Mouse (Mus musculus) heart, postnatal 36 days (tissue): ENCODE measurements around the gene Rps6kl1. TPM values are rescaled to one million over a fixed set of nuclear protein-coding genes. Genes with fewer than 3 reads are reported as not detected.

Experiments used
- DNase-seq, 2 experiments: peaks; one replicate each; pipeline ENCODE4 v3.0.0; 2021 to 2022
- intact Hi-C: fragments of 180-260 bp; cut with DNase I; formaldehyde crosslinking; loops from one replicate; pipeline ENCODE4 v1.15.1; 2025
- total RNA-seq, 2 experiments: library from RNA; stranded (reverse); gene quantifications; 2 replicates each; pipeline ENCODE4 v1.2.3; 2021

Rps6kl1 gene
- total RNA-seq, 2 experiments from 2014 or later, result 3.6 to 3.9 TPM

DNA sequence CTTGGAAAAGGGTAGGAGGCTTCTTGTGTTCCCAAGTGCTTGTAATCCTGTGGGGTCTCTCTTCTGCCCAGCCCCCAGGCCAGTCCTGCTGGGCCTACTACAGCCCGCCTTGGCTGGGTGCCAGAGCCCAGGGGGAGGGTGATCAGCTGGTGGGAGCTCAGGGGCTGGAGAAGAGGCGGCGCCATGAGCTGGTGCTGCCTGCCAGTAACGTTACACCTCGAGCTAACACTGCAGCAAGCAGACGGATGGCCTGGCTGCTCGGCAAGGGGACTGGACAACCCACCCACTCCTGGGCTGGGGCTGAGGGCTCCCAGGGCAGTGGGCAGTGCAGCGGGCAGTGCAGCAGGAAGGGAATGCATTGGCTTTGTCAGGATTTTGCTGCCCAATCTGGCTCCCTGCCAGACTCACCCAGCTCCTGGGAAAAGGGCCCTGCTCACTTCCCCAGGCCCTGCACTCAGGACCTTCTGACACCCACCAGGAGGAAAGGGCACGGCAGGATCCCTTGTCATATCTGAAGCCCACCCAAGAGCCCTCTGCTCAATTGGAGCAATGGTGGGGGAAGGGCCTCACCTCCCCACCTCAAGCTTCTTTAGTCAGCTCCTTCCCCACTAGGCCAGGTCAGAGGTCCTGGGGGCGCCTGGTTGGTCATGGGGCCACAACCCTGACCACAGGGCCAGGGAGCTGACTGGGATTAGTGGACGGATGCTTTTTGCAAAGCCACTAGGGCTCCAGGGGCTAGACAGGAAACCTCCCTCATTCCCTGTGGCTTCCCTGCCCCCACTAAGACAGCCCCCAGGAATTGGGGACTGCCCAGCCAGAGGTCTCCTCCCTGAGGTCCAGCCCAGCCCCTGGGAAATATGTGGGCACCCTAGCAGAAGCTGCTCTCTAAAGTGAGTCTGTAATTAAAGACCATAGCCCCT, 25.1 kb upstream of the Rps6kl1 start:
- intact Hi-C loops, result no loop called here
- no peak for DNase-seq

DNA sequence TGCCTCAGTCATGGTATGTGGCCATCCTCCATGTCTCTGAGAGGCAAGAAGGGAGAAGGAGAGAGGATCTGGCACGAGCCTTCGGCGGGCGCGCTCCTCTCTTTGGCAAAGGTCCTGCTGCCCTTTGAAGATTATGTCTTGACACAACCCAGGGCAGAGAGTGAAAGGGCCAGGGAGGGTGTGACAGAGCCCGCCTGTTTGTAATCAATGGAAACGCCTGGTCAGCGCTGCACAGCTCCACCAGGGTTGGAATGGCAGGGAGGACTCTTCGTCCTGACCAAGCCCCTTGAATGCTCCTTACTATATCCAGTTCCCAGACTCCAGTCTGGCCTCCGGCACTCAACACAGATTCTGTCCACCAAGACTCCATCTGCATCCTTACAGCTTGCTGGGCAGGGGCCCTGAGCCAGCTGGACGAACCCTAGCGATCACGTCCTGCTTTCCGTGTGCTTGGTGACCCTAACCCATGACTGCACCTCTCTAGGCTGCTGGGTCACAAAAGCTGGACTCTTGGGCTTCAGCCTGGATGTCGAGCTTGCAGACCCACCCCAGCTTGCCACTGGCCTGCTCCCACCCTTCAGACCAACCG, 24.1 kb upstream of the Rps6kl1 start:
- no peak for DNase-seq
- intact Hi-C loops, result no loop called here

DNA sequence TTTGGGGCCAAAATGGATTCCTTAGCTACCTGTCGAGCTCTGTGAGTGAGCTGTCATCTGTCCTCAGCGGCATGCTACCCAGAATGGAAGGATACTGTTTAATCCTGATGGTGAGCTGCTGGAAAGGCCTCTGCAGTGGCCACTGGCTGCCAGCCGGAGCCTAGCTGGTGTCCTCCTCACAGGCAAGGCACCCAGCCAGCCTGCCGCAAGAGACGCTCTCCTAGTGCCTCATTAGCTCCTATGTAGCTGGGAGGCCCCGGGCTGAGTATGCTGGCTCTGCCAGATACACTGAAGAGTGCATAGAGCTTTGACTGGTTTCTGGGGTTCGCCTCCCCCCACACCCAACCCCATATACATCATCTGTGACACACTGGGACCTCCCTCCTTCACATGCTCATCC, 23.0 kb upstream of the Rps6kl1 start:
- no peak for DNase-seq
- intact Hi-C loops, result loop anchor here (5.0 kb wide), 1 partner anchor 113 kb away; the partner anchor contains the start of genes Acyp1 and Zc2hc1c

DNA sequence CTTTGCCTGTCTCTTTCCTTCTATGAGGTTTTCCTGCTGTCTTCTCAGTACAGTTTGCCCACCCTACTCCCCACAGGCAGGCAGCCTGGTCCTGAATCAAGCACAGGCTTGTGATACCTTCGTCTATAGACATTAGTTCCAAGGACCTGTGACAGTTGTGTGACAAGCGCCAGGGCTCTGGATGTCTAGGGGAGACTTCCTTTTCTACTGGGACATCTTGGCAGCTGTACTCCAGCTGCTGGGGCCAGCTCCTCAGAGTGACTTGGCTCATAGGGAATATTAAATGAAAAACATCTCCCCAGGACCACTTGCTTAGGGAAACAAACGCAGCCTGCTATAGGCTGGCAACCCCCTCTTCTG, 19.9 kb upstream of the Rps6kl1 start:
- DNase-seq, result no peak
- intact Hi-C loops, result loop anchor here (2.0 to 5.0 kb wide), 2 partner anchors 48 to 116 kb away; partner anchors contain the start of genes Acyp1, Eif2b2 and Zc2hc1c

DNA sequence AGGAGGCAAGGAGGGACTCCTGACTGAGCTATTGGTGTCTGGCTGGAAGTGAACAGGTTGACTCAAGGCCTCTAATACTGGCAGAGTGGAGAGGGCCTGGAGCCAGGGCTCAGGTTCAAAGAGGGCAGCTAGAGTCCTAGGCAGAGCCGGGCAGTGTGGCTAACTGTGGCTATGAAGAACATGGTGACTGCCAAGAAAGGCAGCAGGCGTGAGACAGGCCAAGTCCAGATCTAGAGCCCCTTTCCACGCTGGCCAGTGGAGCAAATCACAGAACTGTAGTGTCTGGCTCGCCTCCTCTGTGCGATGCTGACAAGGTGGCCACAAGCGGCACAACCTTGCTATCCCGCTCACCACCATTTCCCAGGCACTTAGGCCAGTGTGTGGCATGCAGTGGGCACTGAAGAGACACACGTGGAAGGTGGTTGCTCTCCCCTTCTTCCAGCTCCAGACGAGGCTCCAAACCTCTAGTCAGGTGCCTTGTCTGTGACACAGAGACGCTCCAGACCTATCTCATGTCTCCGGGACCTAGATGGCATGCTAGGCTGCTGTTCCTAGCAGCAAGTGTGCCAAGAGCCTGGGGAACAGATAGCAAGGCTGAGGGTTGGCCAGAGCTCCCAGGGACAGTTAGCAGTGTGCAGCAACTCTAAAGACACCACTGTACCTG, 19.4 kb upstream of the Rps6kl1 start:
- intact Hi-C loops, result loop anchor here (2.0 to 5.0 kb wide), 2 partner anchors 48 to 117 kb away; partner anchors contain the start of genes Acyp1, Eif2b2 and Zc2hc1c
- peak in 1 of 2 experiments; percentile 52 for DNase-seq

DNA sequence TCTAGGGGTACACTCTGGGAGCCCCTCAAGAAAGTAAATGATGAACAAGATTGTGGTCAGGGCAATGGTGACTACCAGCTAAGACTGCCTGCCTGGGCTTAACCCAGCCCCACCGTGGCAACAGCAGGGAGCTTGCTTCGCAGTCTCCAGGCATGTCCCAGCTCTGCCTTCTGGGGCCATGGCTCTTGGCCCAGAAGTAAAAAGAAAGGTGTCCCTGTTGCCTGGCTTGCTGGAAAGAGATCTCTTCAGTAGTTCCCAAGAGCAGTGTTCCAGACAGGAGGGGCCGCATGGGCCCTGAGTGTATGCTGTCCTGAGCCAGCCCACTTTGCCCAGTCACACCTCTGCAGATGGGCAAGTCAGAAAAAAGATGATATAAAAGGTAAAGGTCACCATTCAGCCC, 18.8 kb upstream of the Rps6kl1 start:
- intact Hi-C loops, result loop anchor here (1.0 to 5.0 kb wide), 4 partner anchors 23 to 135 kb away; partner anchors contain the start of genes Acyp1, Eif2b2 and Zc2hc1c
- DNase-seq, result no peak

GRCm38 (mm10) chr12:85169117-85169858, 18.2 kb upstream of the Rps6kl1 start:
- DNase-seq, result peak; percentile 89 to 94
- intact Hi-C loops, result loop anchor here (1.0 to 2.0 kb wide), 2 partner anchors 22 to 136 kb away; no protein-coding TSS in a partner anchor

DNA sequence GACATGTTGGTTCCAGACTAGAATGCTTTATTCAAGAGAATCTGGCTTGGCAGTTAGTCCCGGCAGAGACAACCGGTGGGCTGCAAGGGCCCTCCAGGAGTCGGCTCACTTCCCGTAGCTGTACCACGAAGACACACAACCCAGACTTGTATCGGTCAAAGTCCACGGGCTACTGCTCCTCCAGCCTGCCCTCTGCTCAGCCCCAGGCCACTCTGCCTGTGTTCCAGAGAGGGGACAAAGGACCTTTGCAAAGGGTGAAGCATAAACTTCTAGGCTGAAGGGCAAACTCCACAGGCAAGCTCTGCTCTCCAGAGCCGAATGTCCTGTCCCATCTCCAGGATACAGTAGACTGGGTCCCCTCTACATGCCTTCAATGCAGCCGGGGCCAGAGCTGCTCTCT, 15.6 kb upstream of the Rps6kl1 start:
- no peak for DNase-seq
- intact Hi-C loops, result no loop called here

DNA sequence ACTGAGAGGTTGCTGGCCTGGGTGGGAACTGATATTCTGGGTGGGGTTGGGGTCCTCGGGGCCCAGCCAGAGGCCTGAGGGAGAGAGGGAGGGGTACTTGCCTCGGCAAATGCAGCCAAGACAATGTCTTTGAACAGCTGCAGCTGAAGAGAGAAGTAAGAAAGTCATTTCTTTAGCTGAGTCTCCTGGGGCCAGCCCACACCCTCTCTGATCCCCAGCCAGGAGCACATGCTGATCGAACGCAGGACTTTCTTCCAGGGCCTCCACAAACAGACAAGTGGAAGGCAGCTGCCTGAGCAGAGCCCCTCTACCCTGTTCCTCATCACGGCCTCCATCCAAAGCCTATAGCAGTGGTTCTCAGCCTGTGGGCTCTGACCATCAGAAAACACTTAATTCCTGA, 13.9 kb upstream of the Rps6kl1 start:
- intact Hi-C loops, result no loop called here
- peak; percentile 55 to 64 for DNase-seq

DNA sequence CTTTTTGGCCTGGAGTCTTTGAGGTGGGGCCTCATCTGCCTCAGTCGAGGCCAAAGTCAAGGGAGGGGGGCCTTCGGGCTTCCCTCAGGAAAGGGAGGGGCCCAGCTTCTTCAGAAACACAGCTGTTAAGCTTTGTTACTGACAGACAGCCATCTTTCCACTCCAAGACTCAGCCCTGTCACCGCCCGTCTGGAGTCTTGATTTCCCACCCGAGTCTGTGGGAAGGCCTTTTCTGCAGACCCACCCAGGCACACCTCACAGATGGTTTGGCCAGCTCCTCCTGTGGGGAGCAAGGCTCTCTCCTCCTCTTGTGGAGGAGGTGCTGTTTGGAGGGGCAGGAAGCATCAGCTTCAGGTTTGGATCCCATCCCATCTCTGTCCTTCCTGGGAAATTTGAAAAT, 8.5 kb upstream of the Rps6kl1 start:
- intact Hi-C loops, result no loop called here
- peak; percentile 46 to 72 for DNase-seq

- intact Hi-C loops, result no loop called here
- DNase-seq, result no peak
Observed at GRCm38 (mm10) chr12:85158801-85159200, 7.7 kb upstream of the Rps6kl1 start.

- no peak for DNase-seq
- intact Hi-C loops, result no loop called here
Observed at GRCm38 (mm10) chr12:85157797-85158460, 6.9 kb upstream of the Rps6kl1 start.

DNA sequence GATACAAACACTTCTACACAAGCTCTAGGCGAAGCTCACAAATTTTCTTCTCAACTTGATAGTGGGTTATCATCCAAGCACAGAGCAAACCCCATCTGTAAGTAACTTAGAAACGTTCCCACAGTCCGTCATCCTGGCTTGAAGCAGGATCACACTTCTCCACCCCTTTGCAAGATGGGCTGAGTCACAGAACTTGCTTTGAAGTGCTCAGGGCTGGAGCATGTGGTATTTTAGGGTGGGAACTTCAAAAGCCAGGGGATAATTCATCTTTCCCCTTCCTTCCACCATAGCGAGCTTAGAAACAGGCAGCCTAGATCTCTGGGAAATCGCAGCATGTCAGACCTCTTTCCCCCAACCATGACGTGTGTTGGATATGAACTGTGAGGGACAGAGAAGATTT, 5.3 kb upstream of the Rps6kl1 start:
- no peak for DNase-seq
- intact Hi-C loops, result no loop called here

- DNase-seq, result no peak
- intact Hi-C loops, result no loop called here
Observed at GRCm38 (mm10) chr12:85153011-85153410, 1.9 kb upstream of the Rps6kl1 start.

DNA sequence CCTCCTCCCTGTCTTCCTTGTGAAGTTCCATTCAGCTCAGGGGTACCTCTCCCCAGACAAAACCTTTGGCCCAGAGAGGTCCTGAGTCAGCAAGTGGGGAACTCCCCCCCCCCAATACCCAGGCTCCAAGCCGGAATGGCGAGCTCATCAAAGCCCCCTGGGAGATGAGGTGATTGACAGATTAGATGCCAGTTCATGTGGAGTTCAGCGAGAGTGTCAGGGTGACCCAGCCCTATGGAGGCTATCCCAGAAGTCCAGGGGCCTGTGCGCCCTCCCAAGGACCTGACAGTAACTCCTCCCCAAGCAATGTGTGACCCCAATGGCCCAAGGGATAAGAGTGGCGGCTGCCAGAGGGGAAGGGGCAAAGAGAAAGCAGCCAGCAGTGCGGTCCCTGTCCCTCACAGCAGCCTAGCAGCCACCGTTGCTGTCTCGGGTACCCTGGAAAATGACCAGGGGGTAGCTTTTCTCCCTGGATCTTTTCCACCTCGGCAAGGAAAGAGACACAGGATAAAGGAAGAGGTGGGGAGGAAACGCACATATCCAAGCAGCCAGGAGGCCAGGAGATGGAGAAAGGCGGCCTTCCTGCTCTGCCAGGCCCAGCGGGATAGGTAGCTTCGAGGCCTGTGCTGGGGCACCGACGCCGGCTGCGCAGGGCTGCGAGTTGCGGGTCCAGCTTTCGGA, 603 bp downstream of the Rps6kl1 start:
- no peak for DNase-seq
- intact Hi-C loops, result no loop called here

GRCm38 (mm10) chr12:85146881-85147280, 4.2 kb downstream of the Rps6kl1 start:
- intact Hi-C loops, result loop anchor here (2.0 to 10.0 kb wide), 2 partner anchors 22 to 348 kb away; no protein-coding TSS in a partner anchor
- no peak for DNase-seq

- intact Hi-C loops, result loop anchor here (2.0 to 10.0 kb wide), 2 partner anchors 22 to 348 kb away; no protein-coding TSS in a partner anchor
- DNase-seq, result no peak
Observed at GRCm38 (mm10) chr12:85146355-85146754, 4.7 kb downstream of the Rps6kl1 start.

DNA sequence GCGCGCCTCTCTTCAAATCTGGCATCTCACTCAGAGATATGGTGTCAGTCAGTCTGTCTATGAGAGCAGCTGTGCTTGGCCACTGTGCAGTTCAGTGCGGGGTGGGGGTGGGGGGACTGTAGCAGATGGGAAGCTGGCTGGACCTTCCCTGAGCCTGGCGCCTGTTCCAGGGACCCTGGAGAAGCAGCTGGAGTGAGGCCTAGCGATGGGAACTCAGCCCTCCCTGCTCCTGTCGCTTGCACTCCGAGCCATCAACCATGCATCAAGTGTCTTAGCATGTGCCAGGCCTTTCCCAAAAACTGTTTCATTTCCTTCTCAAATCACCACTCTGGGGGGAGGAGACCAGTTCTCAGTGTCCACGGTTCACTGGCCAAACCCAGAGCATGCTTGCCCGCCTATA, 5.4 kb downstream of the Rps6kl1 start:
- peak; percentile 57 to 66 for DNase-seq
- intact Hi-C loops, result loop anchor here (2.0 to 10.0 kb wide), 2 partner anchors 23 to 349 kb away; no protein-coding TSS in a partner anchor

GRCm38 (mm10) chr12:85144821-85145220, 6.2 kb downstream of the Rps6kl1 start:
- intact Hi-C loops, result loop anchor here (5.0 to 10.0 kb wide), 2 partner anchors 53 to 350 kb away; no protein-coding TSS in a partner anchor
- DNase-seq, result no peak
